ENCODE assay signal across 12 mouse cellular contexts in the genomic region with DNA sequence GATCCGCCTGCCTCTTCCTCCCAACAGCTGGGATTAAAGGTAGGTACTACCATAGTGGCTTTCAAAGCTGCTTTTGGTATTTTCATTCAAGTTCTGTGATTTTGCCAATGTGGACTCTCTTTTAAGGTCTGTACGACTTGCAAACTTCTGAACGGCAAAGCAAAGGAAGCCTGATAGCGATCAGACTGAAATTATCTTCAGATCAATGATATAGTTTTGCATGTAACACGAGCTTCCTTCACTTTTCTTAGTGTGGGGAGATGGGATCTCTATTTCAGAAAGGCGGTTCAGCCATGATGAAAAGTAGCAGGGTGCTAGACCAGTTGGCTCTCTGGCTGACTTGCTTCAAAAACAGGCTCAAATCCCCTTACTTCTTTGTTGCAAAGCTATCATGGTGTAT.
"Had no signal": no experiment of that assay in that cellular context is flagged by ENCODE, and none has a peak within 500 bp of the region (broad histone marks: within the 10 kb centered on the region; RNA-seq: fewer than 3 reads in every experiment).

No protein-coding gene starts in this region.

- DNase-seq: left cerebral cortex, postnatal 4 days; liver; liver, embryonic 13.5 days; liver, postnatal 0 days; lung, adult 18-20 months; lung, adult 2 months; lung, embryonic 14.5 days; lung, postnatal 10 days; lung, postnatal 14 days; lung, postnatal 36 days; lung, postnatal 4 days; midbrain, embryonic 14.5 days had no signal
